In genomic region chr2:71661986-71662385, GRCm38 (mm10) we compare ENCODE assay signal across 16 mouse cellular contexts.
A peak's percentile ranks its signal among the peaks of the same experiment; 100 is the strongest.
DNase-seq lines count a peak whose midpoint lies in the region; ATAC-seq and TF ChIP-seq lines count a peak whose summit lies in the region.
"Had no signal": no experiment of that assay in that cellular context is flagged by ENCODE, and none has a peak within 500 bp of the region (broad histone marks: within the 10 kb centered on the region; RNA-seq: fewer than 3 reads in every experiment).

No protein-coding gene starts in this region.

- H3K27me3 ChIP-seq in lung, postnatal 0 days (replicated peaks; ENCODE audit: insufficient read depth, low read length) = no peaks in the 10 kb centered on the region
- H3K27me3 ChIP-seq in liver, embryonic 15.5 days = no peaks in the 10 kb centered on the region
- H3K27me3 ChIP-seq in hindbrain, embryonic 16.5 days (replicated peaks; ENCODE audit: control insufficient read depth, insufficient read depth, low read length) = no peaks in the 10 kb centered on the region
- H3K27me3 ChIP-seq: embryonic facial prominence, embryonic 12.5 days; kidney, embryonic 15.5 days; limb, embryonic 13.5 days had no signal

- WGBS in lung, postnatal 0 days = 84% methylated on average over 5 of the region's 5 CpGs
- WGBS in bone marrow, adult 2 months = 6% methylated on average over 5 of the region's 5 CpGs
- WGBS in liver, embryonic 15.5 days (ENCODE audit: insufficient replicate concordance) = 16% methylated on average over 5 of the region's 5 CpGs
- 89% methylated on average over 5 of the region's 5 CpGs for WGBS in hindbrain, embryonic 16.5 days

- H3K9ac ChIP-seq in lung, postnatal 0 days (replicated peaks; ENCODE audit: low read depth) = no peak overlapping the region
- no peak overlapping the region for H3K9ac ChIP-seq in liver, embryonic 15.5 days
- no peak overlapping the region for H3K9ac ChIP-seq in hindbrain, embryonic 16.5 days (ENCODE audit: low read depth, low read length)
- H3K9ac ChIP-seq: embryonic facial prominence, embryonic 12.5 days; kidney, embryonic 15.5 days; limb, embryonic 13.5 days had no signal

- no peak overlapping the region for H3K27ac ChIP-seq in lung, postnatal 0 days (ENCODE audit: low read length)
- H3K27ac ChIP-seq in bone marrow, adult 2 months (ENCODE audit: control insufficient read depth, insufficient read depth, low read depth, low read length, poor library complexity) = peak overlapping the region; percentile 15; the same call in 1 of the 2 replicates
- H3K27ac ChIP-seq in liver, embryonic 15.5 days (replicated peaks) = peak overlapping the region; percentile 61
- no peak overlapping the region for H3K27ac ChIP-seq in hindbrain, embryonic 16.5 days (ENCODE audit: low read depth, low read length)
- H3K27ac ChIP-seq: embryonic facial prominence, embryonic 12.5 days; kidney, embryonic 15.5 days; limb, embryonic 13.5 days had no signal

- TF ChIP-seq POLR2A in bone marrow, adult 2 months (IDR thresholded peaks at IDR 0.05; ENCODE audit: borderline replicate concordance, control insufficient read depth, low read depth, low read length) = no peak

- no peaks in the 10 kb centered on the region for H3K9me3 ChIP-seq in lung, postnatal 0 days (ENCODE audit: low read length)
- H3K9me3 ChIP-seq in liver, embryonic 15.5 days (replicated peaks) = no peaks in the 10 kb centered on the region
- H3K9me3 ChIP-seq in hindbrain, embryonic 16.5 days (ENCODE audit: control insufficient read depth, low read length) = no peaks in the 10 kb centered on the region
- H3K9me3 ChIP-seq: embryonic facial prominence, embryonic 12.5 days; kidney, embryonic 15.5 days; limb, embryonic 13.5 days had no signal

- no peak for TF ChIP-seq CTCF in lung, postnatal 0 days (IDR thresholded peaks at IDR 0.05)
- TF ChIP-seq CTCF in bone marrow, adult 2 months (IDR thresholded peaks at IDR 0.05; ENCODE audit: control insufficient read depth, insufficient read depth, low read length) = no peak

- DNase-seq in lung, postnatal 0 days (ENCODE audit: low spot score) = peak; percentile 35
- DNase-seq in lung, postnatal 10 days = no peak
- no peak for DNase-seq in right cerebral cortex, postnatal 4 days
- DNase-seq: adrenal gland, postnatal 14 days; cerebellum, postnatal 14 days; gastrocnemius, postnatal 10 days; thymus, postnatal 4 days had no signal

- no peaks in the 10 kb centered on the region for H3K36me3 ChIP-seq in lung, postnatal 0 days (ENCODE audit: insufficient read depth, low read length)
- H3K36me3 ChIP-seq in liver, embryonic 15.5 days (replicated peaks) = no peaks in the 10 kb centered on the region
- no peaks in the 10 kb centered on the region for H3K36me3 ChIP-seq in hindbrain, embryonic 16.5 days (ENCODE audit: control insufficient read depth, insufficient read depth, low read length)
- H3K36me3 ChIP-seq: embryonic facial prominence, embryonic 12.5 days; kidney, embryonic 15.5 days; limb, embryonic 13.5 days had no signal

- no peak overlapping the region for H3K4me3 ChIP-seq in lung, postnatal 0 days (ENCODE audit: low read depth, low read length)
- H3K4me3 ChIP-seq in bone marrow, adult 2 months (replicated peaks; ENCODE audit: control insufficient read depth, low read depth, low read length) = no peak overlapping the region
- no peak overlapping the region for H3K4me3 ChIP-seq in liver, embryonic 15.5 days (replicated peaks)
- H3K4me3 ChIP-seq in hindbrain, embryonic 16.5 days (ENCODE audit: low read length) = no peak overlapping the region
- H3K4me3 ChIP-seq: embryonic facial prominence, embryonic 12.5 days; kidney, embryonic 15.5 days; layer of hippocampus, adult 2 months; limb, embryonic 13.5 days had no signal

- TF ChIP-seq EP300 in lung, postnatal 0 days (IDR thresholded peaks at IDR 0.05) = no peak

- H3K4me1 ChIP-seq in lung, postnatal 0 days (ENCODE audit: insufficient read depth, low read depth, low read length) = no peaks in the 10 kb centered on the region
- peaks cover 10% of the 10 kb centered on the region; the same call in 1 of the 2 replicates for H3K4me1 ChIP-seq in bone marrow, adult 2 months (ENCODE audit: control insufficient read depth, insufficient read depth, low read length)
- H3K4me1 ChIP-seq in liver, embryonic 15.5 days (replicated peaks) = peaks cover 22% of the 10 kb centered on the region; the same call in 1 of the 2 replicates
- H3K4me1 ChIP-seq in hindbrain, embryonic 16.5 days (ENCODE audit: control insufficient read depth, insufficient read depth, low read depth, low read length) = no peaks in the 10 kb centered on the region
- H3K4me1 ChIP-seq: embryonic facial prominence, embryonic 12.5 days had no signal

- no peak overlapping the region for H3K4me2 ChIP-seq in lung, postnatal 0 days (replicated peaks; ENCODE audit: low read depth, low read length)
- H3K4me2 ChIP-seq in liver, embryonic 15.5 days = peak overlapping the region; percentile 23; the same call in 1 of the 2 replicates
- no peak overlapping the region for H3K4me2 ChIP-seq in hindbrain, embryonic 16.5 days (ENCODE audit: low read length)
- H3K4me2 ChIP-seq: embryonic facial prominence, embryonic 12.5 days; heart, embryonic 11.5 days; kidney, embryonic 15.5 days; limb, embryonic 13.5 days had no signal

- ATAC-seq in lung, postnatal 0 days = no peak
- ATAC-seq in liver, embryonic 15.5 days (ENCODE audit: insufficient read depth) = no peak
- ATAC-seq in neutrophil, adult 5-6 weeks (ENCODE audit: extremely low read depth, insufficient number of reproducible peaks, low FRiP score, poor library complexity, severe bottlenecking) = peak; percentile 57
- ATAC-seq in hindbrain, embryonic 16.5 days = no peak

Comparison
In these comparisons a context has a peak if more than half of its experiments do, and no peak if none do; other contexts are left out.
1. H3K27ac ChIP-seq: peak in bone marrow, adult 2 months (single experiment) and liver, embryonic 15.5 days (single experiment); none in lung, postnatal 0 days (single experiment) and hindbrain, embryonic 16.5 days (single experiment).